Mouse (Mus musculus): ENCODE measurements at regions not wholly inside any gene's neighbourhood (a gene's known extent, or its start where the extent isn't known, plus 50 kb on each side); places are given as distances from the start of the nearest gene placed in this dataset.
A peak's percentile ranks its signal among the peaks of the same experiment; 100 is the strongest.

- H3K4me2 ChIP-seq (ENCODE audit: low read length), result no peak overlapping the region
- no peak overlapping the region for H3K27ac ChIP-seq (ENCODE audit: low read length)
- no peaks in the 10 kb centered on the region for H3K36me3 ChIP-seq (ENCODE audit: control insufficient read depth, insufficient read depth)
- ATAC-seq, result no peak; the same call in 1 of the 2 replicates
- no peaks in the 10 kb centered on the region for H3K9me3 ChIP-seq (ENCODE audit: control insufficient read depth, low read length)
- H3K27me3 ChIP-seq (replicated peaks; ENCODE audit: control insufficient read depth, insufficient read depth, low read length), result no peaks in the 10 kb centered on the region
- WGBS, result 42% methylated on average over 2 of the region's 2 CpGs
- H3K4me3 ChIP-seq (replicated peaks; ENCODE audit: low read length), result no peak overlapping the region
- H3K4me1 ChIP-seq (replicated peaks; ENCODE audit: control insufficient read depth, insufficient read depth, low read length), result peaks cover 7% of the 10 kb centered on the region
- H3K9ac ChIP-seq (replicated peaks; ENCODE audit: low read depth, low read length), result no peak overlapping the region
Measured at GRCm38 (mm10) chr6:36645415-36645814, 164.6 kb downstream of the Ptn start.

GRCm38 (mm10) chr6:36644880-36645279 is 165.1 kb downstream of the Ptn start:
- Histone ChIP-seq H3K4me1 (replicated peaks; ENCODE audit: control insufficient read depth, insufficient read depth, low read length) (peaks cover 7% of the 10 kb centered on the region), H3K27me3 (replicated peaks; ENCODE audit: control insufficient read depth, insufficient read depth, low read length) (no peaks in the 10 kb centered on the region), H3K27ac (ENCODE audit: low read length) (no peak overlapping the region), H3K4me3 (replicated peaks; ENCODE audit: low read length) (no peak overlapping the region), H3K9ac (replicated peaks; ENCODE audit: low read depth, low read length) (no peak overlapping the region), H3K36me3 (ENCODE audit: control insufficient read depth, insufficient read depth) (no peaks in the 10 kb centered on the region), H3K4me2 (ENCODE audit: low read length) (peak overlapping the region; percentile 19), H3K9me3 (ENCODE audit: control insufficient read depth, low read length) (no peaks in the 10 kb centered on the region)
- WGBS, result 5% methylated on average over 7 of the region's 7 CpGs
- ATAC-seq, result peak; percentile 98

DNA sequence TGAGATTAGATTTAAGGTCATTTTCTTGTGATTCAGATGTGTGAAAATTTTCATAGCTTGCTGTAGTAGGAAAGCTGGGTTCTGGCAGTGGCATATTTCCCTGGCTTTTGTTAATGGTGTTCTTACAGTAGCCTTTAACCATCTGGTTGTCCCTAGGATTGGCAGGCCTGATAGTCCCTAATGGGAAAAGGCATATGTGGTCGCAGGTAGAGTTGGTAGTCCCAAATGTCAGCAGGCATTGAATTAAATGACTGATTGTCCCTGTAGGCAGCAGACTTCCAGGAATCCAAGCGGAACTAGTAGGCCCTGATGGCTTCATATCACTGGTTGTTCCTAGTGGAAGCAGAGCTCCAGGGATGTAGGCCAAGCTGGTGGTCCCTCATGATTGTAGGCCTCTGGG is 173.0 kb downstream of the Ptn start:
- 86% methylated on average over 2 of the region's 2 CpGs for WGBS
- ATAC-seq, result no peak
- no peaks in the 10 kb centered on the region for H3K27me3 ChIP-seq (replicated peaks; ENCODE audit: control insufficient read depth, insufficient read depth, low read length)

GRCm38 (mm10) chr6:36627648-36628047 is 182.4 kb downstream of the Ptn start:
- H3K36me3 ChIP-seq (ENCODE audit: control insufficient read depth, insufficient read depth), result no peaks in the 10 kb centered on the region
- no peak overlapping the region for H3K9ac ChIP-seq (replicated peaks; ENCODE audit: low read depth, low read length)
- H3K4me2 ChIP-seq (ENCODE audit: low read length), result no peak overlapping the region
- 55% methylated on average over 2 of the region's 2 CpGs for WGBS
- no peaks in the 10 kb centered on the region for H3K27me3 ChIP-seq (replicated peaks; ENCODE audit: control insufficient read depth, insufficient read depth, low read length)
- no peaks in the 10 kb centered on the region for H3K4me1 ChIP-seq (replicated peaks; ENCODE audit: control insufficient read depth, insufficient read depth, low read length)
- 0 out of 2 replicates have a peak, but pooled peaks have one; percentile 58 for ATAC-seq
- H3K9me3 ChIP-seq (ENCODE audit: control insufficient read depth, low read length), result no peaks in the 10 kb centered on the region
- no peak overlapping the region for H3K4me3 ChIP-seq (replicated peaks; ENCODE audit: low read length)
- H3K27ac ChIP-seq (ENCODE audit: low read length), result no peak overlapping the region

More for the DNA sequence above, 173.0 kb downstream of the Ptn start:
- Histone ChIP-seq H3K9me3 (ENCODE audit: control insufficient read depth, low read length) (0 out of 2 replicates have a peak, but pooled peaks cover 2% of the 10 kb centered on the region), H3K4me1 (replicated peaks; ENCODE audit: control insufficient read depth, insufficient read depth, low read length) (no peaks in the 10 kb centered on the region), H3K27ac (ENCODE audit: low read length) (no peak overlapping the region), H3K4me2 (ENCODE audit: low read length) (no peak overlapping the region), H3K4me3 (replicated peaks; ENCODE audit: low read length) (no peak overlapping the region), H3K36me3 (ENCODE audit: control insufficient read depth, insufficient read depth) (no peaks in the 10 kb centered on the region), H3K9ac (replicated peaks; ENCODE audit: low read depth, low read length) (no peak overlapping the region)

DNA sequence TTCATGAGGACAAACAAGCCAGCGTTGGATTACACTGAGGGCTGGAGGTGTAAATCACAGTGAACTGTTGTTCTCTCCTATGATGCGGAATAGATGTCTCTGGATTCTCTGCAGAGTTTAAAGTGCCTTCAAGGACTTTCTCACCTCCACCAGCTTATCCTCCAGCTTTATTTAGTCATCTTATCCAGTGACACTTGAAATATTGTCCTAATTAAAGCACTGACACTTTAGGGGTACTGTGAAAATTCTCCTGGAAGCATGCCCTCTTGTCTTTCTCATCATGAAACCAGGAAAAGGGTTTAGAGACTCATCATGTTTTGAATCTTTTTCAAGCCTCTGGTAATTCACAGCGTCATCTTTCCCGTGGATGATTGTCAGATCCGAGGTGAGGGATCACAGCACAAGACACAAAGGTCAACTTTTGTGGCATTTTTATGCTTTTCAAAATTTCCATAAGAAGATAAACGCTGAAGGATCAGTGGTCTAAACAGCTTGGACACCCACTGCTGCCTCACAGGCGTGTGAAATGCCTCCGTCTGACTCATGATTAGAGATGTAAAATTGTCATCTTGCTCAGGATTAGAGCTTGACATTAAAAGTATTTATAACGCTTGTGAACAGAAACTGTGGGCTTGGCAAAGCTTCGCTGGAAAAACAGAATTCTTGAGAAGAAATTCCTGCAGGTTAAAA is 201.6 kb downstream of the Ptn start:
- no peaks in the 10 kb centered on the region for H3K27me3 ChIP-seq (replicated peaks; ENCODE audit: control insufficient read depth, insufficient read depth, low read length)
- H3K4me2 ChIP-seq (ENCODE audit: low read length), result no peak overlapping the region
- peaks cover 6% of the 10 kb centered on the region; the same call in 1 of the 2 replicates for H3K4me1 ChIP-seq (replicated peaks; ENCODE audit: control insufficient read depth, insufficient read depth, low read length)
- H3K4me3 ChIP-seq (replicated peaks; ENCODE audit: low read length), result no peak overlapping the region
- WGBS, result 48% methylated on average over 10 of the region's 10 CpGs
- H3K9ac ChIP-seq (replicated peaks; ENCODE audit: low read depth, low read length), result no peak overlapping the region
- no peak for ATAC-seq
- no peaks in the 10 kb centered on the region for H3K9me3 ChIP-seq (ENCODE audit: control insufficient read depth, low read length)
- no peak overlapping the region for H3K27ac ChIP-seq (ENCODE audit: low read length)
- H3K36me3 ChIP-seq (ENCODE audit: control insufficient read depth, insufficient read depth), result no peaks in the 10 kb centered on the region

GRCm38 (mm10) chr6:36605578-36606205 is 204.3 kb downstream of the Ptn start:
- Histone ChIP-seq H3K27ac (ENCODE audit: low read length) (no peak overlapping the region), H3K9me3 (ENCODE audit: control insufficient read depth, low read length) (no peaks in the 10 kb centered on the region), H3K4me3 (replicated peaks; ENCODE audit: low read length) (no peak overlapping the region), H3K4me1 (replicated peaks; ENCODE audit: control insufficient read depth, insufficient read depth, low read length) (peaks cover 6% of the 10 kb centered on the region; the same call in 1 of the 2 replicates), H3K27me3 (replicated peaks; ENCODE audit: control insufficient read depth, insufficient read depth, low read length) (no peaks in the 10 kb centered on the region), H3K4me2 (ENCODE audit: low read length) (no peak overlapping the region), H3K36me3 (ENCODE audit: control insufficient read depth, insufficient read depth) (no peaks in the 10 kb centered on the region), H3K9ac (replicated peaks; ENCODE audit: low read depth, low read length) (no peak overlapping the region)
- WGBS, result 48% methylated on average over 4 of the region's 4 CpGs
- ATAC-seq, result peak; percentile 97

GRCm38 (mm10) chr6:36604802-36605201 is 205.2 kb downstream of the Ptn start:
- 76% methylated on average over 3 of the region's 3 CpGs for WGBS
- no peaks in the 10 kb centered on the region for H3K9me3 ChIP-seq (ENCODE audit: control insufficient read depth, low read length)

DNA sequence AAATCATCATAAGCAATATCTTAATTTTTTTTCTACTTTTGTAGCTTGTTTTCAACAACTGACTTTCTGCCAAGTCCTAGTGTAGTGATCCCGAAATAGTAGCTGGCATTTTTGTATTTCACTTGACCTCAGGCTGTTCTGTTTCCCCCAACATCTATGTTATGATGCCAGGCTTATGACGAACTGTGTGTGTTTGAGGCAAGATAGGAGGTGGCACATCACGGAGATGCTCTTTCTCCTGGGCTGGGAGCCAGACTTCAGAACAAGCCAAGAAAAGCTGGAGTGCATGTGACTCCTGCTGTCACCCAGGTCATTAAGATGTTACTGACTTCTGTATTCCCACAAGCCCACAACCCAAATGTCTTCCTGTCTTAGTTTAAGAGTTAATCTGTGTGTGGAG is 208.7 kb downstream of the Chrm2 start:
- Histone ChIP-seq H3K4me2 (ENCODE audit: low read length) (no peak overlapping the region), H3K4me3 (replicated peaks; ENCODE audit: low read length) (no peak overlapping the region), H3K4me1 (replicated peaks; ENCODE audit: control insufficient read depth, insufficient read depth, low read length) (peaks cover 6% of the 10 kb centered on the region; the same call in 1 of the 2 replicates), H3K27me3 (replicated peaks; ENCODE audit: control insufficient read depth, insufficient read depth, low read length) (no peaks in the 10 kb centered on the region), H3K36me3 (ENCODE audit: control insufficient read depth, insufficient read depth) (no peaks in the 10 kb centered on the region), H3K9me3 (ENCODE audit: control insufficient read depth, low read length) (no peaks in the 10 kb centered on the region), H3K9ac (replicated peaks; ENCODE audit: low read depth, low read length) (no peak overlapping the region), H3K27ac (ENCODE audit: low read length) (no peak overlapping the region)
- WGBS, result 45% methylated on average over 3 of the region's 3 CpGs
- ATAC-seq, result no peak

More at GRCm38 (mm10) chr6:36604802-36605201, 205.2 kb downstream of the Ptn start:
- ATAC-seq, result no peak
- H3K36me3 ChIP-seq (ENCODE audit: control insufficient read depth, insufficient read depth), result no peaks in the 10 kb centered on the region
- no peak overlapping the region for H3K4me2 ChIP-seq (ENCODE audit: low read length)
- peaks cover 6% of the 10 kb centered on the region; the same call in 1 of the 2 replicates for H3K4me1 ChIP-seq (replicated peaks; ENCODE audit: control insufficient read depth, insufficient read depth, low read length)
- H3K9ac ChIP-seq (replicated peaks; ENCODE audit: low read depth, low read length), result no peak overlapping the region
- no peaks in the 10 kb centered on the region for H3K27me3 ChIP-seq (replicated peaks; ENCODE audit: control insufficient read depth, insufficient read depth, low read length)
- no peak overlapping the region for H3K4me3 ChIP-seq (replicated peaks; ENCODE audit: low read length)
- H3K27ac ChIP-seq (ENCODE audit: low read length), result no peak overlapping the region

GRCm38 (mm10) chr6:36590881-36591630 is 203.2 kb downstream of the Chrm2 start:
- no peaks in the 10 kb centered on the region for H3K27me3 ChIP-seq (replicated peaks; ENCODE audit: control insufficient read depth, insufficient read depth, low read length)
- ATAC-seq, result peak; percentile 81
- H3K27ac ChIP-seq (ENCODE audit: low read length), result 0 out of 2 replicates have a peak overlapping the region, but pooled peaks have one; percentile 11
- 49% methylated on average over 16 of the region's 16 CpGs for WGBS
- peak overlapping the region; percentile 41 for H3K4me2 ChIP-seq (ENCODE audit: low read length)
- H3K4me1 ChIP-seq (replicated peaks; ENCODE audit: control insufficient read depth, insufficient read depth, low read length), result peaks cover 3% of the 10 kb centered on the region; the same call in 1 of the 2 replicates
- peak overlapping the region; percentile 8 for H3K4me3 ChIP-seq (replicated peaks; ENCODE audit: low read length)
- H3K9me3 ChIP-seq (ENCODE audit: control insufficient read depth, low read length), result no peaks in the 10 kb centered on the region
- H3K36me3 ChIP-seq (ENCODE audit: control insufficient read depth, insufficient read depth), result no peaks in the 10 kb centered on the region
- no peak overlapping the region for H3K9ac ChIP-seq (replicated peaks; ENCODE audit: low read depth, low read length)
